9 mouse cellular contexts compared by ENCODE assay signal in the genomic region with DNA sequence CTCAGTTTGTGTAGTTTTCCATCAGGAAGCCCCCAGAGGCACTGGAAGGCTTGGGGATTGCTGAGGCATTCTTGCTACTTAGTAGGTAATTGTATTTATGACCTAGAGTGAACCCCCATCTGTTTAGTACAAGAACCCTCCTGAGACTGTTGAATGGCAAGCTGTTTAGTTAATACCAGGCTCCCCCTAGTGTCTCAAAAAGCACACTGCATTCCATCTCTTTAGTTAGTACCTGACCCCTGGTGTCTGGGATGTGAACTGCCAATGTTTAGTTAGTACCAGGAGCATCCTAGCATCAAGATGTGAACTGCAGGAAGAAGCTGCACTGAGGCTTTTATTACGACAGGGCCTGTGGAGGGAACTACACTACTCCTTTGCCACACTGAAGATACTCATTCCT. TPM values are rescaled to one million over a fixed set of nuclear protein-coding genes. Genes with fewer than 3 reads are reported as not detected.
A peak's percentile ranks its signal among the peaks of the same experiment; 100 is the strongest.
DNase-seq lines count a peak whose midpoint lies in the region; ATAC-seq and TF ChIP-seq lines count a peak whose summit lies in the region.
"Had no signal": no experiment of that assay in that cellular context is flagged by ENCODE, and none has a peak within 500 bp of the region (broad histone marks: within the 10 kb centered on the region; RNA-seq: fewer than 3 reads in every experiment).

No protein-coding gene starts in this region.

- DNase-seq in adrenal gland, adult 18-20 months (ENCODE audit: low spot score in 2 of 2): peak; percentile 49 to 54
- peak; percentile 93 for DNase-seq in embryo, embryonic 11 days
- peak; percentile 87 for DNase-seq in heart, adult 8-10 months (ENCODE audit: low spot score)
- DNase-seq in kidney, postnatal 14 days: peak; percentile 90
- peak; percentile 48 for DNase-seq in testis, postnatal 14 days (ENCODE audit: low spot score)

- no peak overlapping the region for H3ac ChIP-seq in C2C12 (ENCODE audit: control insufficient read depth, insufficient read length, low read depth)

- H3K27me3 ChIP-seq in C2C12 (ENCODE audit: control insufficient read depth, insufficient read depth, insufficient read length): no peaks in the 10 kb centered on the region
- H3K27me3 ChIP-seq in liver, embryonic 16.5 days (ENCODE audit: control insufficient read depth, insufficient read depth, low read depth, low read length): no peaks in the 10 kb centered on the region
- H3K27me3 ChIP-seq: stomach, embryonic 15.5 days had no signal

- no peak overlapping the region for H3K4me2 ChIP-seq in liver, embryonic 16.5 days (ENCODE audit: low read depth, low read length)
- H3K4me2 ChIP-seq: stomach, embryonic 15.5 days had no signal

- ATAC-seq in liver, embryonic 16.5 days (ENCODE audit: low read depth): peak; percentile 37; the same call in 1 of the 2 replicates
- ATAC-seq in neutrophil, adult 5-6 weeks (ENCODE audit: extremely low read depth, insufficient number of reproducible peaks, low FRiP score, poor library complexity, severe bottlenecking): peak; percentile 88

- H3K27ac ChIP-seq in liver, embryonic 16.5 days (ENCODE audit: low read length): no peak overlapping the region
- H3K27ac ChIP-seq: stomach, embryonic 15.5 days had no signal

- H3K79me3 ChIP-seq in C2C12 (ENCODE audit: low read depth): no peaks in the 10 kb centered on the region

- no peaks in the 10 kb centered on the region for H3K4me1 ChIP-seq in liver, embryonic 16.5 days (ENCODE audit: control insufficient read depth, low read depth, low read length)
- H3K4me1 ChIP-seq: stomach, embryonic 15.5 days had no signal

- peaks cover 7% of the 10 kb centered on the region for H3K36me3 ChIP-seq in C2C12 (ENCODE audit: control insufficient read depth, insufficient read depth)
- H3K36me3 ChIP-seq in liver, embryonic 16.5 days (ENCODE audit: control insufficient read depth, insufficient read depth): no peaks in the 10 kb centered on the region
- H3K36me3 ChIP-seq: stomach, embryonic 15.5 days had no signal

- peak; percentile 77 for TF ChIP-seq CTCF in C2C12 (IDR thresholded peaks at IDR 0.05; ENCODE audit: control insufficient read depth, insufficient read depth, insufficient read length)

- WGBS in liver, embryonic 16.5 days (ENCODE audit: insufficient replicate concordance): 14% methylated on average over 1 of the region's 1 CpGs

- H3K79me2 ChIP-seq in C2C12 (ENCODE audit: control insufficient read depth, insufficient read depth): no peaks in the 10 kb centered on the region

- no peaks in the 10 kb centered on the region for H3K9me3 ChIP-seq in liver, embryonic 16.5 days (replicated peaks; ENCODE audit: control insufficient read depth, low read length)
- H3K9me3 ChIP-seq: stomach, embryonic 15.5 days had no signal

- no peak overlapping the region for H3K9ac ChIP-seq in liver, embryonic 16.5 days (ENCODE audit: low read depth, low read length)
- H3K9ac ChIP-seq: stomach, embryonic 15.5 days had no signal

- no peak overlapping the region for H3K4me3 ChIP-seq in C2C12 (ENCODE audit: insufficient read depth, poor library complexity, severe bottlenecking)
- H3K4me3 ChIP-seq in liver, embryonic 16.5 days (ENCODE audit: low read depth, low read length): no peak overlapping the region
- H3K4me3 ChIP-seq: stomach, embryonic 15.5 days had no signal

TF ChIP-seq in C2C12, 6 proteins besides CTCF, POLR2A, EP300 and RAD21:
- no peak for TF ChIP-seq USF1 (IDR thresholded peaks at IDR 0.05; ENCODE audit: low read depth)
- no peak for TF ChIP-seq MYOG (IDR thresholded peaks at IDR 0.05; ENCODE audit: control insufficient read depth, extremely low read depth, insufficient read length)
- no peak for TF ChIP-seq MYOD1 (IDR thresholded peaks at IDR 0.05; ENCODE audit: control insufficient read depth, insufficient read length, low read depth)
- no peak for TF ChIP-seq MAX (IDR thresholded peaks at IDR 0.05)
- TF ChIP-seq FOSL1 (IDR thresholded peaks at IDR 0.05; ENCODE audit: insufficient read depth, low read length, poor library complexity, severe bottlenecking): no peak
- no peak for TF ChIP-seq CEBPB (IDR thresholded peaks at IDR 0.05; ENCODE audit: low read depth)

RNA-seq across cellular contexts. Expression of a gene that starts 30.5 kb away (rescaled TPM):
- polyA plus RNA-seq in C2C12 (2012; fragmentation: generic; extraction: Trizol): 22.3 TPM
- total RNA-seq in adrenal gland, adult 18-20 months (2021): 1 to 10 TPM; 1.2 to 1.3 TPM
- total RNA-seq in heart, adult 8-10 months (2022): under 1 TPM; 0.27 to 0.75 (median 0.55) TPM
- 15.4 and 15.9 TPM in 2 replicates for polyA plus RNA-seq in liver, embryonic 16.5 days (2015; fragmentation: Nextera tagmentation; extraction: Ambion mirVana)
- 60.9 and 63.4 TPM in 2 replicates for total RNA-seq in neutrophil, adult 5-6 weeks (2017)

Comparison
In these comparisons a context has a peak if more than half of its experiments do, and no peak if none do; other contexts are left out.
1. RNA of a gene that starts 30.5 kb away (total RNA-seq): 60.9 to 63.4 TPM in neutrophil, adult 5-6 weeks; 1.2 to 1.3 TPM in adrenal gland, adult 18-20 months and 0.27 to 0.75 TPM in heart, adult 8-10 months; every median in the first group is over 10 times any median in the second.
2. Peak in every context shown above with its lines, with median percentiles within 50 percentile points of each other: DNase-seq.